Mouse (Mus musculus): ENCODE measurements at regions not wholly inside any gene's neighbourhood (a gene's known extent, or its start where the extent isn't known, plus 50 kb on each side); places are given as distances from the start of the nearest gene placed in this dataset.
"Not testable (repeated sequence)": the region's sequence is repeated elsewhere in the genome, so short reads cannot be mapped to it uniquely, and the experiment has no call there.

DNA sequence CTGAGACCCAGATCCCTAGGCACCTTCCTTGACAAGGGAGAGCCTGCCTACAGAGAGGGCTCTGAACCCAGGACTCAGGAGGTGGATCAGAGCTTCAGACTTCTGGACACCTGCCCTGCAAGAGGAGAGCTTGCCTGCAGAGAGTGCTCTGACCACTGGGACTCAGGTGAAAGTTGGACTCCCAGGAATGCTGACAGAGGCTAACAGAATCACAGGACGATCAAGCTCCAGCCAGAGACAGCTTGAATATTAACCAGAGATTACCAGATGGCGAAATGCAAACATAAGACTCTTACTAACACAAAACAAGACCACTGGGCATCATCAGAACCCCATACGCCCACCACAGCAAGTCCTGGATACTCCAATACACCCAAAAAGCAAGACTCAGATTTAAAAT, 600.8 kb downstream of the Ctag2 start:
- H3K27ac ChIP-seq (ENCODE audit: insufficient read depth, low read depth, low read length); H3K27me3 ChIP-seq (replicated peaks; ENCODE audit: control insufficient read depth, insufficient read depth, low read length); H3K4me1 ChIP-seq (ENCODE audit: control insufficient read depth, insufficient read depth, low read length); H3K36me3 ChIP-seq (ENCODE audit: control insufficient read depth, insufficient read depth, low read length); H3K4me3 ChIP-seq (ENCODE audit: insufficient read depth, low read depth, low read length): not testable (repeated sequence)
- DNase-seq: peak; percentile 65
- 32% methylated on average over 3 of the region's 3 CpGs for WGBS

All from kidney, adult 2 months (tissue).